Mouse (Mus musculus): ENCODE measurements around the gene Qtrt1. TPM values are rescaled to one million over a fixed set of nuclear protein-coding genes. Genes with fewer than 3 reads are reported as not detected.

Gene Qtrt1
- polyA plus RNA-seq, 1 experiment from 2014 or later, result 23.8 TPM

GRCm38 (mm10) chr9:21451870-21452269 is 40.2 kb downstream of the Qtrt1 start:
- H3K4me3 ChIP-seq, result no peak overlapping the region
- no peaks in the 10 kb centered on the region for H3K27me3 ChIP-seq
- no peak for ATAC-seq (replicated peaks; ENCODE audit: insufficient number of reproducible peaks, insufficient read depth, low FRiP score, low read depth)
- no peak overlapping the region for H3K4me2 ChIP-seq
- peaks cover 33% of the 10 kb centered on the region for H3K4me1 ChIP-seq (replicated peaks)
- 25% methylated on average over 8 of the region's 8 CpGs for WGBS
- no peaks in the 10 kb centered on the region for H3K9me3 ChIP-seq (replicated peaks)
- no peaks in the 10 kb centered on the region for H3K36me3 ChIP-seq
- no peak overlapping the region for H3K9ac ChIP-seq
- peak overlapping the region; percentile 31 for H3K27ac ChIP-seq

DNA sequence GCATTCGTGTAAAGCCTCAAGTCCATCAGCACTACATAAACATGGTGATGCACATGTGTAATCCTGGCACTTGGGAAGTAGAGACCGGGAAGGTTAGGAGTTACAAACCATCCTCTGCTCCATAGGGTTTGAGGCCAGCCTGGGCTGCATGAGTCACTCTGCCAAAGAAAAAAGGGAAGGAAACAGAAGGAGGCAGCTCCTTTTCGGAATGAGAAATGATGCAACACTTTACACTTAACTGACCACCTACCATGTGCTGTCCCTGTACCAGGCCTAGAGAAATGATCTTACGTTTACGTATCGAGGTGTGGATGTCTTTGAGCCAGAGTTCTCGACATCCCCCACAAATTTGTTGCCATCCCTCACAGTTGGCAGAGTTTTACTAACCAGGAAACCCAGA is 41.4 kb downstream of the Qtrt1 start:
- 0 out of 2 replicates have a peak overlapping the region, but pooled peaks have one; percentile 18 for H3K27ac ChIP-seq
- no peaks in the 10 kb centered on the region for H3K27me3 ChIP-seq
- 82% methylated on average over 7 of the region's 7 CpGs for WGBS
- H3K4me2 ChIP-seq, result no peak overlapping the region
- H3K4me3 ChIP-seq, result no peak overlapping the region
- H3K4me1 ChIP-seq (replicated peaks), result peaks cover 33% of the 10 kb centered on the region
- no peak for ATAC-seq (replicated peaks; ENCODE audit: insufficient number of reproducible peaks, insufficient read depth, low FRiP score, low read depth)
- H3K36me3 ChIP-seq, result no peaks in the 10 kb centered on the region
- no peaks in the 10 kb centered on the region for H3K9me3 ChIP-seq (replicated peaks)
- H3K9ac ChIP-seq, result no peak overlapping the region

- no peak for ATAC-seq (replicated peaks; ENCODE audit: insufficient number of reproducible peaks, insufficient read depth, low FRiP score, low read depth)
- Histone ChIP-seq H3K4me2 (no peak overlapping the region), H3K36me3 (no peaks in the 10 kb centered on the region), H3K9me3 (replicated peaks) (no peaks in the 10 kb centered on the region), H3K27ac (0 out of 2 replicates have a peak overlapping the region, but pooled peaks have one; percentile 18), H3K4me3 (no peak overlapping the region), H3K27me3 (no peaks in the 10 kb centered on the region), H3K9ac (no peak overlapping the region), H3K4me1 (replicated peaks) (peaks cover 35% of the 10 kb centered on the region)
- WGBS, result 66% methylated on average over 2 of the region's 2 CpGs
These were observed 41.8 kb downstream of the Qtrt1 start for GRCm38 (mm10) chr9:21453459-21453858.

GRCm38 (mm10) chr9:21454556-21454955 is 42.9 kb downstream of the Qtrt1 start:
- 49% methylated on average over 4 of the region's 4 CpGs for WGBS
- no peak for ATAC-seq (replicated peaks; ENCODE audit: insufficient number of reproducible peaks, insufficient read depth, low FRiP score, low read depth)
- H3K9ac ChIP-seq, result no peak overlapping the region
- no peak overlapping the region for H3K27ac ChIP-seq
- H3K36me3 ChIP-seq, result no peaks in the 10 kb centered on the region
- no peaks in the 10 kb centered on the region for H3K9me3 ChIP-seq (replicated peaks)
- H3K27me3 ChIP-seq, result no peaks in the 10 kb centered on the region
- H3K4me2 ChIP-seq, result no peak overlapping the region
- no peak overlapping the region for H3K4me3 ChIP-seq
- peaks cover 33% of the 10 kb centered on the region for H3K4me1 ChIP-seq (replicated peaks)

DNA sequence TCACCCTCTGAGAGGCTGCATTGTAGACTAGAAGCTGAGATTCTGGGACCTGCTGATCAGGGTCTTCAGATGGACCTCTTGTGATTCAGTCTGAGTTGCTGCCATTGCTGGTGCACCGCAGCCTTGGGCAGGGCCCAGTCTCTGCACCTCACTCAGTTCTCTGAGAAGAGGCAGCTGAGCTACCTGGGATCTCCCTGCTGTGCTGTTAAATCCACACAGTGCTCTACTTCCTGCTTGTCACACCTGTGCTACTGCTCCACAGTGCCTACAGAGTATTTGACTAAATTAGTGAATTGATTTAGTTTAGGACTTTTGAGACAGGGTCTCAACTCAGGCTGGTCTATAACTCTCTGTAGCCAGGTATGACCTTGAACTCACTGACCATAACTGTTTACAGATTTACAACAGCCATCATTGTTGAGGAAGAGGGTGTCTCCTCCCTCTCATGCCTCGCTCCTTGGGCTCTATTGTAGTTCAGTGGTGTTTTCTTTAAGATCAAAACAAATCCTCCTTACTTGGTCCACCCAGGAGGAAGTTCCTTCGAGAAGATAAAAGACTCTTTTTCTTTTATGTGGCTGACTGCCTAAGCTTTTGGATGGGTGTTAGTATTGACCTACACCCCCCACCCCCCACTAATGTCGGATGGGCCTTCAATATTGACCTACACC is 43.6 kb downstream of the Qtrt1 start:
- Histone ChIP-seq H3K9me3 (replicated peaks) (no peaks in the 10 kb centered on the region), H3K27ac (no peak overlapping the region), H3K36me3 (no peaks in the 10 kb centered on the region), H3K4me3 (no peak overlapping the region), H3K9ac (no peak overlapping the region), H3K27me3 (no peaks in the 10 kb centered on the region), H3K4me1 (replicated peaks) (peaks cover 30% of the 10 kb centered on the region), H3K4me2 (no peak overlapping the region)
- ATAC-seq (replicated peaks; ENCODE audit: insufficient number of reproducible peaks, insufficient read depth, low FRiP score, low read depth), result no peak
- WGBS, result 66% methylated on average over 4 of the region's 4 CpGs

GRCm38 (mm10) chr9:21456246-21456929 is 44.8 kb downstream of the Qtrt1 start:
- H3K4me3 ChIP-seq, result no peak overlapping the region
- H3K9ac ChIP-seq, result no peak overlapping the region
- peaks cover 22% of the 10 kb centered on the region for H3K4me1 ChIP-seq (replicated peaks)
- H3K27me3 ChIP-seq, result no peaks in the 10 kb centered on the region
- H3K27ac ChIP-seq, result no peak overlapping the region
- no peaks in the 10 kb centered on the region for H3K36me3 ChIP-seq
- ATAC-seq (replicated peaks; ENCODE audit: insufficient number of reproducible peaks, insufficient read depth, low FRiP score, low read depth), result no peak
- H3K9me3 ChIP-seq (replicated peaks), result no peaks in the 10 kb centered on the region
- H3K4me2 ChIP-seq, result no peak overlapping the region
- WGBS, result 85% methylated on average over 7 of the region's 7 CpGs

- Histone ChIP-seq H3K27me3 (no peaks in the 10 kb centered on the region), H3K4me3 (no peak overlapping the region), H3K4me1 (replicated peaks) (peaks cover 18% of the 10 kb centered on the region), H3K36me3 (no peaks in the 10 kb centered on the region), H3K9me3 (replicated peaks) (no peaks in the 10 kb centered on the region), H3K4me2 (no peak overlapping the region), H3K27ac (no peak overlapping the region), H3K9ac (no peak overlapping the region)
- WGBS, result 75% methylated on average over 10 of the region's 10 CpGs
- ATAC-seq (replicated peaks; ENCODE audit: insufficient number of reproducible peaks, insufficient read depth, low FRiP score, low read depth), result no peak
These were observed 45.4 kb downstream of the Qtrt1 start for GRCm38 (mm10) chr9:21456930-21457634.

- H3K9ac ChIP-seq, result no peak overlapping the region
- H3K4me1 ChIP-seq (replicated peaks), result peaks cover 22% of the 10 kb centered on the region
- no peak for ATAC-seq (replicated peaks; ENCODE audit: insufficient number of reproducible peaks, insufficient read depth, low FRiP score, low read depth)
- H3K27ac ChIP-seq, result no peak overlapping the region
- no peaks in the 10 kb centered on the region for H3K27me3 ChIP-seq
- no peaks in the 10 kb centered on the region for H3K9me3 ChIP-seq (replicated peaks)
- 79% methylated on average over 3 of the region's 3 CpGs for WGBS
- H3K4me3 ChIP-seq, result no peak overlapping the region
- no peaks in the 10 kb centered on the region for H3K36me3 ChIP-seq
- H3K4me2 ChIP-seq, result no peak overlapping the region
These were observed 47.2 kb downstream of the Qtrt1 start for GRCm38 (mm10) chr9:21458821-21459220.

GRCm38 (mm10) chr9:21460400-21460940 is 48.8 kb downstream of the Qtrt1 start:
- H3K9ac ChIP-seq, result no peak overlapping the region
- no peak for ATAC-seq (replicated peaks; ENCODE audit: insufficient number of reproducible peaks, insufficient read depth, low FRiP score, low read depth)
- peaks cover 27% of the 10 kb centered on the region for H3K4me1 ChIP-seq (replicated peaks)
- H3K27ac ChIP-seq, result no peak overlapping the region
- peaks cover 2% of the 10 kb centered on the region; the same call in 1 of the 2 replicates for H3K36me3 ChIP-seq
- H3K27me3 ChIP-seq, result no peaks in the 10 kb centered on the region
- H3K4me3 ChIP-seq, result no peak overlapping the region
- H3K4me2 ChIP-seq, result no peak overlapping the region
- 91% methylated on average over 3 of the region's 3 CpGs for WGBS
- H3K9me3 ChIP-seq (replicated peaks), result no peaks in the 10 kb centered on the region

DNA sequence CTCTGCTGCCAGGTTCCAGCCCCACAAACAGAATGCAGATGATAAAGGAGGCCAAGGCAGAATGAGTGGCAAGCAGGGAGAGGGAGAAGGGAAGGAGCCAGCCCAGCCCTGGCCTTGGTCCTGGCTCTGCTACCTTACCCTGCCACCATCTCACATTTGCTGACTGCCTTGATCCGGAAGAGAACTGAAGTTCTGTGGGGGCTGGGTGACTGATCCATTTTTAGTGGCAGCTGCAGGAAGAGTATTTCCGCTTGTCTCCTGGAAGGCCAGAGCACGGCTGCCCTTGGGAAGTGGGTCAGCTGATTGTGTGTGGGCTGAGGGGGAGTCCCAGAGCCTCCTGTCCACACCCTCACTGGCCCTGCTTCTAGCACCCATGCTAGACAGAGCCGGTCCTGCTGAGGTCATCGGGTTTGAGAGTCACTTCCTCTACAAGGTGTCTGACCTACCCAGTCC is 51.5 kb downstream of the Qtrt1 start:
- peaks cover 24% of the 10 kb centered on the region; the same call in 1 of the 2 replicates for H3K36me3 ChIP-seq
- H3K4me3 ChIP-seq, result no peak overlapping the region
- H3K4me1 ChIP-seq (replicated peaks), result peaks cover 27% of the 10 kb centered on the region
- H3K9me3 ChIP-seq (replicated peaks), result no peaks in the 10 kb centered on the region
- H3K4me2 ChIP-seq, result peak overlapping the region; percentile 35
- 9% methylated on average over 5 of the region's 5 CpGs for WGBS
- H3K9ac ChIP-seq, result peak overlapping the region; percentile 3; the same call in 1 of the 2 replicates
- no peaks in the 10 kb centered on the region for H3K27me3 ChIP-seq
- ATAC-seq (replicated peaks; ENCODE audit: insufficient number of reproducible peaks, insufficient read depth, low FRiP score, low read depth), result peak; percentile 83
- H3K27ac ChIP-seq, result peak overlapping the region; percentile 89
